Mouse (Mus musculus) G1E (cell line): Measurements from ENCODE around the gene Hist2h4.

ENCODE experiments used
- CTCF ChIP-seq: IDR thresholded peaks from 2 replicates; pipeline ENCODE4 v1.5.1; 2012; ENCODE audit warnings: low read depth, low read length, inconsistent platforms, mixed read lengths
- GATA1 ChIP-seq: IDR thresholded peaks from 2 replicates; pipeline ENCODE4 v1.6.1; 2012; ENCODE audit warnings: borderline replicate concordance, low read length, inconsistent platforms, mixed read lengths
- GATA2 ChIP-seq: IDR thresholded peaks from 2 replicates; pipeline ENCODE4 v1.6.1; 2012; ENCODE audit warnings: low read depth, low read length, inconsistent platforms, borderline replicate concordance
- POLR2AphosphoS5 ChIP-seq: IDR thresholded peaks from 2 replicates; pipeline ENCODE4 v1.6.1; 2012; ENCODE audit warnings: low read depth, low read length, inconsistent platforms; ENCODE audit not compliant: insufficient replicate concordance
- TAL1 ChIP-seq: conservative IDR thresholded peaks from 2 replicates; pipeline ENCODE4 v1.6.1; 2012; ENCODE audit warnings: low read depth, low read length, inconsistent platforms, mixed read lengths

- TF ChIP-seq GATA1, result no peak
- TF ChIP-seq CTCF, result no peak
- no peak for TF ChIP-seq GATA2
- no peak for TF ChIP-seq TAL1
- TF ChIP-seq POLR2AphosphoS5, result no peak
Observed at GRCm38 (mm10) chr3:96300706-96301529, 37.8 kb upstream of the Hist2h4 start.
